Mouse (Mus musculus): ENCODE data around the gene Clcf1. TPM values are rescaled to one million over a fixed set of nuclear protein-coding genes. Genes with fewer than 3 reads are reported as not detected.

Gene Clcf1
- polyA plus RNA-seq, 1 experiment from 2014 or later = 0.69 TPM

- no peak overlapping the region for H3K4me2 ChIP-seq
- peaks cover 11% of the 10 kb centered on the region for H3K4me1 ChIP-seq (replicated peaks)
- no peak; the same call in 1 of the 2 replicates for ATAC-seq (ENCODE audit: low FRiP score, low read depth)
- no peaks in the 10 kb centered on the region for H3K36me3 ChIP-seq
- no peaks in the 10 kb centered on the region for H3K9me3 ChIP-seq
- H3K27me3 ChIP-seq = no peaks in the 10 kb centered on the region
- no peak overlapping the region for H3K4me3 ChIP-seq
- H3K27ac ChIP-seq (replicated peaks) = no peak overlapping the region
- 59% methylated on average over 2 of the region's 2 CpGs for WGBS
- no peak overlapping the region for H3K9ac ChIP-seq
Measured at GRCm38 (mm10) chr19:4183689-4184088, 30.3 kb upstream of the Clcf1 start.

- H3K4me2 ChIP-seq = no peak overlapping the region
- 60% methylated on average over 15 of the region's 15 CpGs for WGBS
- H3K9me3 ChIP-seq = no peaks in the 10 kb centered on the region
- no peak for ATAC-seq (ENCODE audit: low FRiP score, low read depth)
- H3K9ac ChIP-seq = no peak overlapping the region
- no peak overlapping the region for H3K4me3 ChIP-seq
- no peak overlapping the region; the same call in 1 of the 2 replicates for H3K27ac ChIP-seq (replicated peaks)
- no peaks in the 10 kb centered on the region for H3K36me3 ChIP-seq
- H3K27me3 ChIP-seq = no peaks in the 10 kb centered on the region
- H3K4me1 ChIP-seq (replicated peaks) = peaks cover 11% of the 10 kb centered on the region
Measured at GRCm38 (mm10) chr19:4184976-4185975, 28.8 kb upstream of the Clcf1 start.

GRCm38 (mm10) chr19:4187303-4187702 lies 26.7 kb upstream of the Clcf1 start:
- Histone ChIP-seq H3K4me2 (no peak overlapping the region), H3K27ac (replicated peaks) (no peak overlapping the region), H3K36me3 (no peaks in the 10 kb centered on the region), H3K4me3 (no peak overlapping the region), H3K27me3 (no peaks in the 10 kb centered on the region), H3K4me1 (replicated peaks) (peaks cover 10% of the 10 kb centered on the region), H3K9me3 (no peaks in the 10 kb centered on the region), H3K9ac (no peak overlapping the region)
- no peak for ATAC-seq (ENCODE audit: low FRiP score, low read depth)
- WGBS = 79% methylated on average over 3 of the region's 3 CpGs

GRCm38 (mm10) chr19:4189051-4189620 lies 24.9 kb upstream of the Clcf1 start:
- H3K4me2 ChIP-seq = no peak overlapping the region
- ATAC-seq (ENCODE audit: low FRiP score, low read depth) = no peak
- 0 out of 2 replicates have a peak, but pooled peaks cover 3% of the 10 kb centered on the region for H3K36me3 ChIP-seq
- H3K27ac ChIP-seq (replicated peaks) = no peak overlapping the region
- H3K4me3 ChIP-seq = no peak overlapping the region
- no peak overlapping the region for H3K9ac ChIP-seq
- H3K9me3 ChIP-seq = no peaks in the 10 kb centered on the region
- 83% methylated on average over 12 of the region's 12 CpGs for WGBS
- peaks cover 25% of the 10 kb centered on the region for H3K4me1 ChIP-seq (replicated peaks)
- H3K27me3 ChIP-seq = no peaks in the 10 kb centered on the region

DNA sequence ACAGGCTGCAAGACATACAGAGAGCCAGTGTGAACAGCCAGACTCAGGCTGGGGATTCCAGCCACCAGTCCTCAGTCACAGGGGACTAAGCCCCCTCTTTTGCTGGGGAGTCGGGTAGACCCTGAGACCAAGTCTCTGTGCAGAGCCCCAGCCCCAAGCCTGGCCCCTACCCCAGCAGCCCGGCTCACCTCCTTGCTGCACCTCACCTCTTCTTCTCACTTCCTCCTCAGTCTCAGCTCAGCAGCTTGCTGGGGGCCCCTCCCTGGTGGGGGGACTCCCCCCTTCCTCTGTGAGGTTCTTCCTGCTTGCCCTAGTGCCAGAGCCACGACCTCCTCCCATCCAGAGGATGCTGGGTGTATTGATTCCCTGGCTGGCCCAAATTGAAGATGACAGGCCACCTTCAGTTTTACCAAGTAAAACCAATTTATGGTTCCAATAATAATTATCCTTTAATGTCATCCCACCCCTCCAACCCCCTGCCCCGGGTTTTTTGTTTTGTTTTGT lies 23.2 kb upstream of the Clcf1 start, which contains the start of gene Tbc1d10c:
TSS of gene Tbc1d10c (minus strand) at position 454 of the 504 bp plus-strand sequence.
- H3K9ac ChIP-seq = peak within 1 kb of the TSS; percentile 97
- no peaks in the 10 kb centered on the region for H3K9me3 ChIP-seq
- peak within 1 kb of the TSS; percentile 95 for H3K4me2 ChIP-seq
- no peaks in the 10 kb centered on the region for H3K27me3 ChIP-seq
- H3K36me3 ChIP-seq = peaks cover 20% of the 10 kb centered on the region
- peaks cover 35% of the 10 kb centered on the region for H3K4me1 ChIP-seq (replicated peaks)
- H3K27ac ChIP-seq (replicated peaks) = peak within 1 kb of the TSS; percentile 94
- WGBS = 71% methylated on average over 4 of the region's 4 CpGs
- no peak for ATAC-seq (ENCODE audit: low FRiP score, low read depth)
- H3K4me3 ChIP-seq = peak within 1 kb of the TSS; percentile 87

GRCm38 (mm10) chr19:4191528-4192250 lies 22.3 kb upstream of the Clcf1 start, which contains the start of gene Ppp1ca:
Gene Ppp1ca (plus strand): TSS chr19:4192065.
- peak within 1 kb of the TSS; percentile 94 for H3K27ac ChIP-seq (replicated peaks)
- no peaks in the 10 kb centered on the region for H3K9me3 ChIP-seq
- ATAC-seq (ENCODE audit: low FRiP score, low read depth) = peak; percentile 92

DNA sequence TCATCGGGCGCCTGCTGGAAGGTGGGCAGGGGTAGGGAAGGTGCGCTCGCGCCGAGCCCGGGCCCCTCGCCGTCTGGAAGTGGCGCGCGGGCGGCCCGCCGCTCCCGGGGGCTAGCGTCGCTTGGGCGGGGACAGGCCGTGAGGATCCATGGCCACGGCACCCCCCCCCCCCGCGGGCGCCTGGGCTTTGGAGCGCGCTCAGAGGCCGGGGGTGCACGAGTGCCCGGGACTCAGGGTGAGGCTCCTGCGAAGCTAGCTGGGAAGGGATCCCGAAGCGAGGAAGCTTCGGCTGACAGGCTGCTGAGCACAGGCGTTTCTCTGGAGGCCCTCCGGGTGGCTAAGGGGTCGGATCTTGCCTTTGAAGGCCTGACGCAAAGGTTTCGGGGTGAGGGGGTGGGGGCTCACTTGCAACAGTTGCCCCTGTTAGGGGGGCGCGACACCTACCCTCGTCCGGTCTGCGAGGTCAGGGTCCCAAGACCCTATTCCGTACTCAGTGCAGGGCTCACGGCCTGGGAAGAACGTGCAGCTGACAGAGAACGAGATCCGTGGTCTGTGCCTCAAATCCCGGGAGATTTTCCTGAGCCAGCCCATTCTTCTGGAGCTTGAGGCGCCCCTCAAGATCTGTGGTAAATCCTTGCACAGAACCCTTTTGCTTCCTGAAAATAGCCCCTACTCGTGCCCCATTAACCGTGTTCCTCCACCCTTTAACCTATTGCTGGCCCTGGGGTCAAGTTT lies 21.6 kb upstream of the Clcf1 start:
- H3K9me3 ChIP-seq = no peaks in the 10 kb centered on the region
- peak overlapping the region; percentile 97 for H3K9ac ChIP-seq
- H3K4me1 ChIP-seq (replicated peaks) = peaks cover 41% of the 10 kb centered on the region
- H3K27ac ChIP-seq (replicated peaks) = peak overlapping the region; percentile 94
- peak overlapping the region; percentile 87 for H3K4me3 ChIP-seq
- H3K4me2 ChIP-seq = peak overlapping the region; percentile 95
- H3K27me3 ChIP-seq = no peaks in the 10 kb centered on the region
- ATAC-seq (ENCODE audit: low FRiP score, low read depth) = peak; percentile 75
- WGBS = under 1% methylated on average over 50 of the region's 52 CpGs
- H3K36me3 ChIP-seq = peaks cover 30% of the 10 kb centered on the region

More at GRCm38 (mm10) chr19:4191528-4192250, 22.3 kb upstream of the Clcf1 start, which contains the start of gene Ppp1ca:
- peaks cover 24% of the 10 kb centered on the region for H3K36me3 ChIP-seq
- WGBS = 9% methylated on average over 31 of the region's 47 CpGs
- H3K9ac ChIP-seq = peak within 1 kb of the TSS; percentile 97
- no peaks in the 10 kb centered on the region for H3K27me3 ChIP-seq
- H3K4me1 ChIP-seq (replicated peaks) = peaks cover 39% of the 10 kb centered on the region
- peak within 1 kb of the TSS; percentile 95 for H3K4me2 ChIP-seq
- peak within 1 kb of the TSS; percentile 87 for H3K4me3 ChIP-seq

DNA sequence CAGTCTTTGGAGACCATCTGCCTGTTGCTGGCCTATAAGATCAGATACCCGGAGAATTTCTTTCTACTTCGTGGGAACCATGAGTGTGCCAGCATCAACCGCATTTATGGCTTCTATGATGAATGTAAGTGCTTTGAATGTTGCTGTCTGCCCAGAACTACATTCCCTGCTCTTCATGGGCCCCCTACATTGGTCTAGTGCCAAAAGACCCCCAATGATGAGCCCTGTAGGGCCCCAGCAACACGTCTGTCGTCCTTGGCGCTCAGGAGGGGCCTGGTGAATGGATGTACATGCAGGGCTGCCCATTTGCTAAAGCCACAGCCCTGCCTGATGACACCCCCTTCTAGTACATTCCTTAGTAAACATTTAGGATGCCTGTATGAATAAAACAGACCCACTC lies 20.9 kb upstream of the Clcf1 start:
- Histone ChIP-seq H3K4me1 (replicated peaks) (peaks cover 41% of the 10 kb centered on the region), H3K27ac (replicated peaks) (peak overlapping the region; percentile 94; the same call in 1 of the 2 replicates), H3K9me3 (no peaks in the 10 kb centered on the region), H3K36me3 (peaks cover 30% of the 10 kb centered on the region), H3K27me3 (no peaks in the 10 kb centered on the region), H3K4me3 (peak overlapping the region; percentile 87), H3K9ac (peak overlapping the region; percentile 97), H3K4me2 (peak overlapping the region; percentile 95)
- ATAC-seq (ENCODE audit: low FRiP score, low read depth) = no peak
- WGBS = 58% methylated on average over 6 of the region's 6 CpGs

DNA sequence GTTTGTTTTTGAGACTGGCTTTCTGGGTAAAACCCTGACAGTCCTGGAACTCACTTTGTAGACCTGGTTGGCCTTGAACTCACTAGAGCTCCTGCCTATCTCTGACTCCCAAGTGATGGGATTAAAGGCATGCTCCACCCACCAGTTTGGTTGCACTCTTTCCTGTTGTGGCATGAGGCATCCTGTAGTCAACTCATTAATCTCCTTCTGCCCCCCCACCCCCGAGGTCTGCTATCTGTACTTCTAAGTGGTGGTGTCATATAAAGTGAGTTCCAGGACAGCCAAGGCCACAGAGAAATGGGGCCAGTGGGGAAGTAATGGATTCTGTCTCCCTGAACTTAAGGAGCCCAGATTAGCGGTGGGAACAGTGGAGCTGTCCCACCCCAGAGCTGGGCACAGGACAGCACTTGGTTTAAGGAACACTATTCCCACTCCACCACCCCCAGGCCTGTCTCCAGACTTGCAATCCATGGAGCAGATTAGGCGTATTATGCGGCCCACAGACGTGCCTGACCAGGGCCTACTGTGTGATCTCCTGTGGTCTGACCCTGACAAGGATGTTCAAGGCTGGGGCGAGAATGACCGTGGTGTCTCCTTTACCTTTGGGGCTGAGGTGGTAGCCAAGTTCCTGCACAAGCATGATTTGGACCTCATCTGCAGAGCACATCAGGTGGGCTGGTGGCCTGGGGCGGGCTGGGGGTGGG lies 19.9 kb upstream of the Clcf1 start:
- Histone ChIP-seq H3K4me3 (no peak overlapping the region), H3K4me1 (replicated peaks) (peaks cover 41% of the 10 kb centered on the region), H3K4me2 (no peak overlapping the region), H3K27ac (replicated peaks) (no peak overlapping the region), H3K36me3 (peaks cover 30% of the 10 kb centered on the region), H3K27me3 (no peaks in the 10 kb centered on the region), H3K9me3 (no peaks in the 10 kb centered on the region), H3K9ac (no peak overlapping the region)
- 88% methylated on average over 8 of the region's 8 CpGs for WGBS
- ATAC-seq (ENCODE audit: low FRiP score, low read depth) = no peak

GRCm38 (mm10) chr19:4194776-4195650 lies 19.0 kb upstream of the Clcf1 start:
- H3K27me3 ChIP-seq = no peaks in the 10 kb centered on the region
- H3K4me1 ChIP-seq (replicated peaks) = peaks cover 44% of the 10 kb centered on the region
- H3K9ac ChIP-seq = no peak overlapping the region
- H3K4me2 ChIP-seq = no peak overlapping the region
- H3K36me3 ChIP-seq = peaks cover 30% of the 10 kb centered on the region
- H3K27ac ChIP-seq (replicated peaks) = peak overlapping the region; percentile 37; the same call in 1 of the 2 replicates
- ATAC-seq (ENCODE audit: low FRiP score, low read depth) = no peak
- no peak overlapping the region for H3K4me3 ChIP-seq
- no peaks in the 10 kb centered on the region for H3K9me3 ChIP-seq
- WGBS = 72% methylated on average over 12 of the region's 12 CpGs

Data from hindbrain, embryonic 15.5 days (tissue).